Mouse (Mus musculus): ENCODE measurements around the gene Kif18a. TPM values are rescaled to one million over a fixed set of nuclear protein-coding genes. Genes with fewer than 3 reads are reported as not detected.

Gene Kif18a
- 1.1 TPM for polyA plus RNA-seq (2014; fragmentation: Illumina TruSeq; extraction: RNeasy Lipid Tissue Mini Kit (QIAGEN cat#74804); ENCODE audit: low read depth, low replicate concordance)

GRCm38 (mm10) chr2:109280600-109281340 lies at the start of gene Kif18a, which contains the start of gene Mettl15:
Gene Kif18a, plus strand, starts transcription at chr2:109280738.
Gene Mettl15, minus strand, starts transcription at chr2:109280748.

Other genes with a start within 250 kb of the Kif18a start
- 6.3 TPM for gene Mettl15, start within 50 bp of the Kif18a start, polyA plus RNA-seq (2014; fragmentation: Illumina TruSeq; extraction: RNeasy Lipid Tissue Mini Kit (QIAGEN cat#74804); ENCODE audit: low read depth, low replicate concordance)

Measured in liver, adult 10 weeks (tissue).